Mouse (Mus musculus): ENCODE results near the gene Disc1.
A peak's percentile ranks its signal among the peaks of the same experiment; 100 is the strongest.

Gene Disc1

GRCm38 (mm10) chr8:125066913-125067595 lies 13.1 kb downstream of the Disc1 start:
- no peak for DNase-seq (ENCODE audit: extremely low read depth, insufficient read length, low spot score)

- DNase-seq (ENCODE audit: extremely low read depth, insufficient read length, low spot score), result no peak
Measured at GRCm38 (mm10) chr8:125067596-125067960, 13.6 kb downstream of the Disc1 start.

GRCm38 (mm10) chr8:125068146-125068905 lies 14.3 kb downstream of the Disc1 start:
- no peak for DNase-seq (ENCODE audit: extremely low read depth, insufficient read length, low spot score)

- no peak for DNase-seq (ENCODE audit: extremely low read depth, insufficient read length, low spot score)
Measured at GRCm38 (mm10) chr8:125069304-125069703, 15.3 kb downstream of the Disc1 start.

- DNase-seq (ENCODE audit: extremely low read depth, insufficient read length, low spot score), result no peak
Measured at GRCm38 (mm10) chr8:125069733-125070132, 15.7 kb downstream of the Disc1 start.

GRCm38 (mm10) chr8:125074141-125074540 lies 20.1 kb downstream of the Disc1 start:
- DNase-seq (ENCODE audit: extremely low read depth, insufficient read length, low spot score), result no peak

- no peak for DNase-seq (ENCODE audit: extremely low read depth, insufficient read length, low spot score)
Measured at GRCm38 (mm10) chr8:125074581-125074980, 20.6 kb downstream of the Disc1 start.

GRCm38 (mm10) chr8:125075389-125075788 lies 21.4 kb downstream of the Disc1 start:
- DNase-seq (ENCODE audit: extremely low read depth, insufficient read length, low spot score), result no peak

- no peak for DNase-seq (ENCODE audit: extremely low read depth, insufficient read length, low spot score)
Measured at GRCm38 (mm10) chr8:125077326-125077725, 23.3 kb downstream of the Disc1 start.

- DNase-seq (ENCODE audit: extremely low read depth, insufficient read length, low spot score), result no peak
Measured at GRCm38 (mm10) chr8:125078771-125079384, 24.9 kb downstream of the Disc1 start.

GRCm38 (mm10) chr8:125080388-125081344 lies 26.7 kb downstream of the Disc1 start:
- no peak for DNase-seq (ENCODE audit: extremely low read depth, insufficient read length, low spot score)

- peak; percentile 14 for DNase-seq (ENCODE audit: extremely low read depth, insufficient read length, low spot score)
Measured at GRCm38 (mm10) chr8:125083746-125084145, 29.8 kb downstream of the Disc1 start.

- DNase-seq (ENCODE audit: extremely low read depth, insufficient read length, low spot score), result no peak
Measured at GRCm38 (mm10) chr8:125084523-125084922, 30.5 kb downstream of the Disc1 start.

- no peak for DNase-seq (ENCODE audit: extremely low read depth, insufficient read length, low spot score)
Measured at GRCm38 (mm10) chr8:125090889-125091740, 37.1 kb downstream of the Disc1 start.

GRCm38 (mm10) chr8:125097140-125097539 lies 43.1 kb downstream of the Disc1 start:
- no peak for DNase-seq (ENCODE audit: extremely low read depth, insufficient read length, low spot score)

GRCm38 (mm10) chr8:125098050-125098449 lies 44.1 kb downstream of the Disc1 start:
- no peak for DNase-seq (ENCODE audit: extremely low read depth, insufficient read length, low spot score)

GRCm38 (mm10) chr8:125102303-125102702 lies 48.3 kb downstream of the Disc1 start:
- DNase-seq (ENCODE audit: extremely low read depth, insufficient read length, low spot score), result no peak

- no peak for DNase-seq (ENCODE audit: extremely low read depth, insufficient read length, low spot score)
Measured at GRCm38 (mm10) chr8:125113171-125113570, 59.2 kb downstream of the Disc1 start.

GRCm38 (mm10) chr8:125113831-125114230 lies 59.8 kb downstream of the Disc1 start:
- DNase-seq (ENCODE audit: extremely low read depth, insufficient read length, low spot score), result no peak

- no peak for DNase-seq (ENCODE audit: extremely low read depth, insufficient read length, low spot score)
Measured at GRCm38 (mm10) chr8:125115321-125115720, 61.3 kb downstream of the Disc1 start.
